Mouse (Mus musculus) frontal cortex, postnatal 36 days (tissue): Measurements from ENCODE around the gene Hexb.

Experiments
- DNase-seq, 2 experiments: peaks; one replicate each; pipeline ENCODE4 v3.0.0; 2022; ENCODE audit warnings: low spot score in 2 of 2

Hexb gene

GRCm38 (mm10) chr13:97197932-97198562 lies at the start of gene Hexb:
Gene Hexb, minus strand, starts transcription at chr13:97198357.
- DNase-seq: peak; percentile 86 to 88

DNA sequence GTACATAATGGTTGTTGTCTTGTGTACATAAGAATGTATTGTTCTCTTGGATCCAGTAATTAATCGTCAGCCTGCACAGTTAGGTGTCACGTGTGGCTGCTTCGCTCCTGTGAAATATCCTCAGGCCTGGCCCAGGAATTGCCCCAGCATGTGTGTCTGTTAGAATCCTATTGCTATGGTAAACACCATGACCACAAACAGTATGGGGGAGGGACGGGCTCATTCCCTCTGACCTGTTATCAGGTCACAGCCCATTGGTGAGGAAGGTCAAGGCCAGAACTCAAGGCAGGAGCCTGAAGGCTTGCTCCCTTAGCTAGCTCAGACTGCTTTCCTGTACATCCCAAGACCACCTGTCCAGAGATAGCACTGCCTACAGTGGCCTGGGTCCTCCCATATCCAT lies 49.6 kb upstream of the Hexb start:
- DNase-seq: no peak

- no peak for DNase-seq
Observed at GRCm38 (mm10) chr13:97246217-97246616, 48.1 kb upstream of the Hexb start.

GRCm38 (mm10) chr13:97245157-97245556 lies 47.0 kb upstream of the Hexb start:
- no peak for DNase-seq

- DNase-seq: no peak
Observed at GRCm38 (mm10) chr13:97244712-97245105, 46.6 kb upstream of the Hexb start.

- no peak for DNase-seq
Observed at GRCm38 (mm10) chr13:97243962-97244711, 46.0 kb upstream of the Hexb start.

GRCm38 (mm10) chr13:97242716-97243115 lies 44.6 kb upstream of the Hexb start:
- peak in 1 of 2 experiments; percentile 54 for DNase-seq

GRCm38 (mm10) chr13:97241787-97242280 lies 43.7 kb upstream of the Hexb start:
- DNase-seq: no peak

GRCm38 (mm10) chr13:97240965-97241786 lies 43.0 kb upstream of the Hexb start, which contains the start of gene Enc1:
Gene Enc1, plus strand, starts transcription at chr13:97241105.
- peak; percentile 89 to 92 for DNase-seq

GRCm38 (mm10) chr13:97240279-97240964 lies 42.3 kb upstream of the Hexb start:
- peak; percentile 75 to 81 for DNase-seq

GRCm38 (mm10) chr13:97239343-97240180 lies 41.4 kb upstream of the Hexb start:
- DNase-seq: peak; percentile 69 to 78

GRCm38 (mm10) chr13:97238181-97238981 lies 40.2 kb upstream of the Hexb start:
- DNase-seq: no peak

- no peak for DNase-seq
Observed at GRCm38 (mm10) chr13:97237700-97238099, 39.5 kb upstream of the Hexb start.

GRCm38 (mm10) chr13:97235911-97236310 lies 37.8 kb upstream of the Hexb start:
- DNase-seq: no peak

DNA sequence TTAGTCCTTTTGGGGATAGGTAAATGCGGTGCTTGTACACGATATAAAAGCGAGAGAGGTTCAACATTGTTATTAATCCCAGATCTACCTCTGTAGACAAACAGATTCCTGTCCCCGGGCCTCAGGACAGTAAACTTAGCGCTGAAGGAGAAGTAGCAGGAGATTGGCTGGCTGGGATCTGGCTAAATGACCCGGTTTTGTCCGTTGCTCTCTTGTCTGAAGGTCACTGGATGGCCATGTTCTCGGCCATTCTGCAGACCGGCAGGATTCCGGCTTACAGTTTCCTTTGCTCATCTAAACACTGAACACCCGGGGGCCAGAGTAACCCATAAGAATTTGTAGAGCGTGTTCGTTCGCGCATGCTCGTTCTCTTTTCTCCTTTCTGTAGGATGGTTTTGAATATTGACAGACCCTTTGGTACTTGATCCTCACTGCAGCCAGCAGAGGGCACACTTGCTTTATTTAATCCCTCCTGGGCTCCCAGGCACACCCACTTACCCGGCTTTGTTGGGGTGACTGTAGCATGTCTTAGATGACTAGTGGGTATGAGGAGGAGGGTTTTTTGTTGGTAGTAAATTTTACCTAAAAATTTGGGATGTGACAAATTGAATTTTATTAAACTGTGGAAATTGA lies 36.7 kb upstream of the Hexb start:
- peak; percentile 84 to 90 for DNase-seq

- no peak for DNase-seq
Observed at GRCm38 (mm10) chr13:97233092-97233491, 34.9 kb upstream of the Hexb start.

- no peak for DNase-seq
Observed at GRCm38 (mm10) chr13:97230101-97230500, 31.9 kb upstream of the Hexb start.

DNA sequence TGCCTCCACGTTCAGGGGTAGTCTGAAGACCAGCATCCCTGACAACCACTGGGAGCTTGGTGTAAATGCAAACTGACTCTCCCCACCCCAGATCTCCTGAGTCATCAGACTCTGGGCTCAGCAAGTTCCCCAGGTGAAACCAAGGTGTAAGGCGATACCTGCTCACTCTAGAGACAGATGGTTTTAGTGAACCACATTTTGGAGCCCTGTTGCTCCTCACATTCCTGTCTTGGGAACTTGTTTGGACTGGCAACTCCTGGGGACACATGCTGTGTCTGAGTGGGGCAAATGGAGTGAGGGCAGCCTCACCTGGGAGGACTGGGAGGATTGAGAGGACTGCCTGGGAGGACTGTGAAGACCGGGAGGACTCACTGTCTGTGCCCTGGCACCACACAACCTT lies 29.6 kb upstream of the Hexb start:
- no peak for DNase-seq

GRCm38 (mm10) chr13:97225130-97225529 lies 27.0 kb upstream of the Hexb start:
- DNase-seq: no peak
